Mouse (Mus musculus): ENCODE results near the gene Myl6. TPM values are rescaled to one million over a fixed set of nuclear protein-coding genes. Genes with fewer than 3 reads are reported as not detected.
A peak's percentile ranks its signal among the peaks of the same experiment; 100 is the strongest.

The Myl6 gene
- total RNA-seq, 2 experiments from 2014 or later = 150 to 187 TPM

- no peak for DNase-seq (ENCODE audit: low spot score)
Measured at GRCm38 (mm10) chr10:128490912-128491311, 3.0 kb downstream of the Myl6 start.

- DNase-seq (ENCODE audit: low spot score) = no peak
Measured at GRCm38 (mm10) chr10:128490232-128490631, 3.7 kb downstream of the Myl6 start.

GRCm38 (mm10) chr10:128489785-128490184 lies 4.2 kb downstream of the Myl6 start:
- no peak for DNase-seq (ENCODE audit: low spot score)

- no peak for DNase-seq (ENCODE audit: low spot score)
Measured at GRCm38 (mm10) chr10:128489380-128489779, 4.6 kb downstream of the Myl6 start.

GRCm38 (mm10) chr10:128488776-128489175 lies 5.2 kb downstream of the Myl6 start:
- no peak for DNase-seq (ENCODE audit: low spot score)

GRCm38 (mm10) chr10:128487861-128488712 lies 5.9 kb downstream of the Myl6 start:
- no peak for DNase-seq (ENCODE audit: low spot score)

- no peak for DNase-seq (ENCODE audit: low spot score)
Measured at GRCm38 (mm10) chr10:128486370-128486769, 7.6 kb downstream of the Myl6 start.

GRCm38 (mm10) chr10:128474366-128474765 lies 19.6 kb downstream of the Myl6 start:
- DNase-seq (ENCODE audit: low spot score) = no peak

GRCm38 (mm10) chr10:128460270-128460630 lies 33.7 kb downstream of the Myl6 start:
- no peak for DNase-seq (ENCODE audit: low spot score)

GRCm38 (mm10) chr10:128459409-128460269 lies 34.3 kb downstream of the Myl6 start:
- peak; percentile 18 for DNase-seq (ENCODE audit: low spot score)

GRCm38 (mm10) chr10:128458719-128459408 lies 35.1 kb downstream of the Myl6 start, which contains the start of gene Smarcc2:
Gene Smarcc2, plus strand, starts transcription at chr10:128459248.
- peak; percentile 84 for DNase-seq (ENCODE audit: low spot score)

- DNase-seq (ENCODE audit: low spot score) = peak; percentile 88
Measured at GRCm38 (mm10) chr10:128458348-128458718, 35.6 kb downstream of the Myl6 start.

GRCm38 (mm10) chr10:128457676-128458075 lies 36.3 kb downstream of the Myl6 start:
- no peak for DNase-seq (ENCODE audit: low spot score)

- DNase-seq (ENCODE audit: low spot score) = peak; percentile 84
Measured at GRCm38 (mm10) chr10:128455280-128455679, 38.7 kb downstream of the Myl6 start.

- no peak for DNase-seq (ENCODE audit: low spot score)
Measured at GRCm38 (mm10) chr10:128454471-128454870, 39.5 kb downstream of the Myl6 start.

- DNase-seq (ENCODE audit: low spot score) = no peak
Measured at GRCm38 (mm10) chr10:128451014-128451413, 42.9 kb downstream of the Myl6 start.

GRCm38 (mm10) chr10:128445407-128445806 lies 48.5 kb downstream of the Myl6 start:
- no peak for DNase-seq (ENCODE audit: low spot score)

GRCm38 (mm10) chr10:128444354-128444753 lies 49.6 kb downstream of the Myl6 start:
- no peak for DNase-seq (ENCODE audit: low spot score)

GRCm38 (mm10) chr10:128442718-128443117 lies 51.2 kb downstream of the Myl6 start:
- no peak for DNase-seq (ENCODE audit: low spot score)

- DNase-seq (ENCODE audit: low spot score) = no peak
Measured at GRCm38 (mm10) chr10:128441324-128442119, 52.4 kb downstream of the Myl6 start.

All from gastrocnemius, adult 18-20 months (tissue).